Mouse (Mus musculus) frontal cortex, postnatal 36 days (tissue): ENCODE measurements at regions not wholly inside any gene's neighbourhood (a gene's known extent, or its start where the extent isn't known, plus 50 kb on each side); places are given as distances from the start of the nearest gene placed in this dataset.

Experiments used
- DNase-seq, 2 experiments: peaks; one replicate each; pipeline ENCODE4 v3.0.0; 2022; ENCODE audit warnings: low spot score in 2 of 2

DNA sequence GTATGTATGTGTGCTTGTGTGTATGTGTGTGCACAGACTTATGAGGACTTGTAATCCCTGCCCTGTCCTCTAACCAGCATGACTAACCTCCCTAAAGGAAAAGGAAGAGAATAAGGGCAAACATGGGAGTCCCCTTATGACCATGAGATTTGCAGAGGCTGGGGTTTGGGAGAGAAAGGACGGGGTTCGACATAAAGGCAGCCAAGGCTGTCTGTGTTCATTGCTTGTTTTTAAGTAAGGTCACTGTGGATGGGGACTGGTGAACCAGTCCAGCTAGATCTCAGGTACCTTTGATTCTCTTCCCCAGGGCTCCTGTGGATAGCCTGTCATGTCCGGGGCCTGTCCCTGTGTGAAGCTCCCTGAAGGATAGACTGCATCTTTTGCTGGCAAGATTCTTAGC, 55.6 kb downstream of the Irf2bp2 start:
- no peak for DNase-seq

DNA sequence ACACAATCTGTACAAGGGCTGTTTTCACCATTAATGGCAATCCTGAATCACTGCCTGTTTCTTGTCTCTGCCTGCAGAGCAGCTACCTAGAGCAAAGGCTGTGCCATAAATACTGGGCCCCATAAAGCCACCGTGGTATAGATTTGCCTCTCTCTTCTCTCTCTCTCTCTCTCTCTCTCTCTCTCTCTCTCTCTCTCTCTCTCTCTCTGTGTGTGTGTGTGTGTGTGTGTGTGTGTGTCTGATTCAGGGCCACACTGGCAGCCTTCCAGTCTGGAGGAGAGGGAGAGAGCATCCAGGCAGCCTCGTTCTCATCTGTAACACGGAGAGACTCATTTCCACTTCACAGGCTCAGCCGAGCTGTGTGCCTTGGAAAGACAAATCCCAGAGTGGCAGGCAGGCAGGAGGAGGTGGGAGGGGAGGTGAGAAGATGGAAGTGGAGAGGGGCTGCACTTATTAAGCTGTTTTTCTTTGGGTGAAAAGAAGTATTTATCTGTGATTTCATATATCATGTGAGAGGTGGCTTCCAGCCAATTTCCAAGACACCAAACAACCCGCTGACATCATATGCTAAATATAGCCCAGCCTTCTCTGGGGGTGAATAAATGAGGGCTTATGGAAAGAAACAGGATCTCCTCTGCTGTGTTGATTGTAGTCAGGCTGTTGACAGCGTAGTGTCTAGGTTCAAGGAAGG, 56.7 kb downstream of the Irf2bp2 start:
- peak; percentile 79 to 91 for DNase-seq

DNA sequence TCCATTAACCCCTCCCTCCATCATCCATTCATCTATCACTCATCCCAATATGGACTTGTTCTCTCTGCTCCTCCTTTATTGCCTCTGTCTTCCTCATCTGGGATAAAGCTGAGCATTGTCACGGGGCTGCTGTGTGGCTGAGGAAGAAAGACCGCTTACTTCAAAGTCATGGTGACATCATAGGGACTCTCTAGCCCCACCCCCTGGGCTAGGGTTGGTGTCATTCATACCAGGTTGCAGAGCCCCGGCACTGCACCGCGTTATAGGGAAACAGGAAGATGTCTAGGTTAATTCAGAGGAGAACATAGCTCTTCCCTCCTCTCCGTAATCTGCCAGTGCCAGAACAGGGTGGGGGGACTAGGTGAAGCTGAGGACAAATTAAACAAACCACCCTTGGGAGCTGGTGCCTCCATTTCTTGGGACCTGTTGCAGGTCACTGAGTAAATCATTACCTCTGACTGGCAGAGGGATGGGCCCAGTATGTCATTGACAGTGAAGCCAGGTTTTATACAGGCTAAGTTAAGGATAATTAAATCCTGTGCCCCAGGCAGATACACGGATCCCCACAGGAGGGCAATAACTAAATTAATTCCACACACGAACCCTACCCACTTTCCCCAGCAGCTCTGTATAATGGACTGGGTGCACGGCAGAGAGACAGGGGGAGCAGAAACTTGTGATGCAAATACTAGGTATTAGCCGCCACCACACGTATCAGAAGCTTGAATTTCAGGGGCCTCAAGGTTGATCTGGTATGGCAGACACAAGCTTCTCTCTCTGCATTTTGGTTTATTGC, 57.5 kb downstream of the Irf2bp2 start:
- no peak for DNase-seq

DNA sequence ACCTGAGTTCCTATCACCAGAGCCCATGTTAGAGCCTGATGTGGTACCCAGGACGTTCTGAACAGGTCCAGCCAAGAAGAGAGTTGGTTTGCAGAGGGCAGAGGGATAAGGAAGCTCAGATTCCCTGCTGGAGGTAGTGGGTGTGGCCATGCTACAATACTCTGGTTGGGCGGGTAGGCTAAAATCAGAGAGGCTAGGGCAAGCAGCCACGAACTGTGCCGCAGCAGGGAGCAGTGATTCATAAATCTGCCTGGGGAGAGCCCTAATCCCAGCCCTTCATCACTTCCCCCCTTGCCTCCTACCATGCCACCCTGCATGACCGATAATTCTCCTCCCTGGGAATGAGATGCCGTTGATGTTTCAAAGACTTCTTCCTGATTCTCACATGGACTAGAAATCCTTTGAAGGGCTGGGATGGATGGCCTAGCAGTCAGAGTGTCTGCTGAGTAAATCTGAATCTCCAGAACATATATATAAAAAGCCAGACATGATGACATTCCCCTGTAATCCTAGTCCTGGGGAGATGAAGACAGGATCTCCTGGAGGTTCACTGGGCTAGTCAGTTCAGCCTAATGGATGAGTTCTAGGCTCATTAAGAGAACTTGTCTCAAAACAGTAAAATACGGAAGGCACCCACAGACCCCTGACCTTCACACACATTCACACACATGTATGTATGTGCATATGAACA, 57.6 kb upstream of the Tarbp1 start:
- DNase-seq = no peak

DNA sequence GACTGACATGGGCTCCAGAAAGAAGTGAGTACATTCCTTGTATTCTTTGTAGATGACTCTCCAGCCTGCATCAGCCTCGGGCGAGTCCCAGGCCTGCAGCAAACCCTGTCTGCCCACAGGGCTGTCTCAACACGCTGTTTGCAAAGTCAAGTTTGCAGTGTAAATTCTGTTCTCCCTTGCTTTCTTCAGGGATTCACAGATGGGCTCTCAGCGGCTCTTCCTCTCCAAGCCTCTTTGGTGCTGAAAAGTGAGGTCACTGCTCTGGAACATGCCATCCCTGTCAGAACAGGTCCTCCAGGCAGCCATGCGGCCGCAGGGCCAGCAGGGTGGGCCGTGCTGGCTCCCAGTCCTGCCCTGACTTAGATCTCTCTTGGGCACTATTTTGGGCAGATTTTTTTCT, 56.6 kb upstream of the Tarbp1 start:
- no peak for DNase-seq

DNA sequence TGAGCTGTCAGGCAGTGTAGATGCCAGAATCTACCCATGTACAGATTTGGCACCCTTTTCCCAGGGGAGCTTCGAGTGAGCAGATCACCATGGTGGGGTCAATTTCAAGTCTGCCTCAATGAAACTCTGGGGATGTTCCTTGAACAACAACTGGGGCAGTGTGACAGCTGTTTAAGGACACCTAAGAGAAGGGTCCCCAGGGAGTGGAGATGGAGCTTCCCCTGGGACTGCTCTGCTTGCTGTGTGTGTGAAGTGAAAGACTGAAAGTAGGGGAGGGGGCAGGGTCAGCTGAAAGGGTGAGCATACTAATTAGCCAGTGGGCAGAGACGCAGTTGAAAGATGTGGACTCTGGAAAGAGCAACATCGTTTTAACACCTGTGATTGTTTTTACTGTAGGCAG, 54.5 kb upstream of the Tarbp1 start:
- no peak for DNase-seq

DNA sequence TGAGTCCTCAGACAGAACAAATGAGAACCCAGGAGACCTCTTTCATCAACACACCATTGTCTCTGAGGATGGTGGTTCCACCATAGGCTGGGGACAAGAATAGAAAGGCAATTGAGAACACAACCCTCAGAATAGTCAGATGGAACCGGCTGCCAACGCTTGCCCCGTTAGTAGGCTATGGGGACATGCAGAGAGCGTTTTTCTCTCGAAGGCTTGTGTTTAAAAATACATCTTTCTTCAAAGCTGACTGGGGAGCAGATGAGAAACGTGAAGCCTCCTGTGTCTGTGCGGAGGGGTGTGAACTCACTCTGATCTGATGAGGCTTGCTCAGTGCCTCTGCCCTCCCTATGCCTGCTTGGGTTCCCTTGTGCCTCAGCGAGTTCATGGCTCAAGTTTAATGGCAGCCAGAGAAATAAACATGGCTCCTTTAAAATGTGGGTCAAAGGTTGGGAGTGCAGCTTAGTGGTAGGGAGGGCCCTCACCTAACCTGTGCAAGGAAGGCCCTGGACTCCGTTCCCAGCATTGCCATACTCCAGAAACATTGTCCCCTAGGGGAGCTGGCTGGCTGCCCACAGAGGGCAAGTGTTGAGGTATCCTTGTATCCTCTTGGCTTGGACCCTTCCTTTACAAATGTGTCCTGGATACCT, 53.7 kb upstream of the Tarbp1 start:
- peak; percentile 74 to 79 for DNase-seq

DNA sequence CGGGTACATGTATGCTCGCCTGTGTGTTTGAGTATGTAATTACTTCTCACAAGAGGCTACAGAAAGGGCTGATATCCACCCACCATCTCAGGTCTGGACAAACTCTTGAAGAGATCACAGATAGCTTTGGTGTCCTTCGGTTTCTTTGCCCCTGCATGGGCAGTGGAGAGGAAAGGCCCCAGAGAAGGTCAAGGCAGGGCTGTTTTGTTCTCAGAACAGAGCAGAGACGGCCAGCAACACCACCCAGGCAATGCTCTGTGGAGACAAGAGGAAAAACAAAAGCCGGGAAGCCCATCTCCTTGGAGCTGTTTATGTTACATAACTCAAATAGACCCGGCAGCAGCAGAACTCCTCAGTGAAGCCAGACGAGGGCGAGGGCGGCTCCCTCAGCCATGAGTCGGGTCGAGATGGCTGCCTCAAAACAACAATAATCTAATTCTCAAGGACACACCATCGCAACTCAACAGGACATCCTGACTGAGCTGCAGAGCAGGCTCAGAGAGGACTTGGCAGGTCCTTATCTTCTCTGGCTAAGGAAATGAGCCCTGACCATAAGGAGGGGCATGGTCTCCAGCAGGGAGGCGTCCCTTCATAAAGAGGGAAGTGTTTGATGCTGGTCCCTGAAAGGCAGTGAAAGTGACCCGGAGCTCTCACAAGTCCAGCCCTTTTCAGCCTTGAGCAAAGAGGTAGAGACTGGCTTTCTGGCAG, 52.2 kb upstream of the Tarbp1 start:
- DNase-seq = no peak

DNA sequence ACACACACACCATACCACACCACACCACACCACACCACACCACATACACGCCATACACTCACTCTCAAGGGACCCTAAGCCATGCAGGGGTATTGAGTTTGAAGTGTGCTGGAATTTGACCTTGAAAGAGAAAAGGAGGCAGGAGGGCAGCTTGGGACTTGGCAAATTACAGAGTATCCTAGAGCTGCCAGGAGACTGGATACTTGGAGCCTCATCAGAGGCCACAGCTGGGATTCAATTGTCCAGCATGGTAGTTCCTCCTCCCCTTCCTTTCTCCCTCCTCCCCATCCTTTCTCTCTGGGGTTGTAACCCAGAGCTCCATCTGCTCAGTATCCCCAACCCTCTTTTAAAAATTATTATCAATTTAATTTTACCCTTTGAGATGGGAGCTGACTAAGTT, 50.7 kb upstream of the Tarbp1 start:
- no peak for DNase-seq
